Mouse (Mus musculus) erythroblast, embryonic 14.5 days (primary cell): Measurements from ENCODE around the gene Ptov1.

Experiments used
- GATA1 ChIP-seq: IDR thresholded peaks from 2 replicates; pipeline ENCODE4 v1.6.1; 2012; ENCODE audit warnings: low read length, inconsistent platforms, mixed read lengths
- TAL1 ChIP-seq: IDR thresholded peaks from 3 replicates; pipeline ENCODE4 v1.6.1; 2012; ENCODE audit warnings: low read length, inconsistent platforms, mixed read lengths

- TF ChIP-seq GATA1: no peak
- no peak for TF ChIP-seq TAL1
Measured at GRCm38 (mm10) chr7:44860576-44861428, 8.8 kb downstream of the Ptov1 start.
